Mouse (Mus musculus): ENCODE results near the gene Zmym2.
"Not testable (repeated sequence)": the region's sequence is repeated elsewhere in the genome, so short reads cannot be mapped to it uniquely, and the experiment has no call there.

Zmym2 gene

DNA sequence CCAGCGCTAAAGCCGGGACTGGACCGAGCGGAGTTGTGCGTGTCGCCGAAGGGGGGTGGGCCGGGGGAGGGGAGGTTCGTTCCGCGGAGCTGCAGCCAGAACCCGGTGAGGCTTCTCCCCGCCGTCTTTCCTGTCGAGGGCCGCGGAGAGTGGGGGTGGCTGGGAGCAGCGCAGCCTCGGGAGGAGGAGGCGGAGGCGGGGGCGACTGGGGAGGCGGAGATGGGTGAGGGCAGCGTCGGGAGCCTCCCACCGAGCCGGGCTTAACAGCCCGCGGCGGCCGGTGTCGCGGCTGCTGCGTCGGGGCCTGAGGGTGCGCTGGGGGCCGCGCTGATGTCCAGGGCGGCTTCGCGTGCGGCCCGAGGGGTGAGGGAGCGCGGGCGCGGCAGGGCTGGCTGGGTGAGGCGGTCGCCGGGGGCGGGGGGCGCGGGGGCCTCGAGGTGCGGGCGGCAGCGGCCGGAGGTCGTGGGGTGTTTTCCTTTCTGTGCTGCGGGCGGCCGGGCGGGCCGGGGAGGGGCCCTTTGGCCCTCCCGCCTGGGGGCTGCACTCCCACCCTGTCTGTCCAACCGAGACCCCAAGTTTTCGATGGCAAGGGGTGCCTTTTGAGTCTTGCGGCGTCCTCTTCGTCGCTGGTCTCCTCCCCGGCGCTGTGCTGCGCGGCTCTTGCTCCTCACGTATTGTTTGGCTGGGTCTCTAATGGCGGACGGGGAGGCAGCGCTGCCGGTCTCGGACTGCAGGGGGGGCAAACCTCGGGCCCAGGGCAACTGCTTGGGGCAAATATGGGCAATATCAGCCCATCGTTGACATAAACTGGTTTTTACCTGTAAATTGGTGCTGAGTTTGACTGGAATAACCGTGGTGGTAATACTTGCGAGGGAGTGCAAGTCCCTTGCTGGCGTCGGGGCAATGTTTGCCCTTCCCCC lies at the start of gene Zmym2:
Gene Zmym2, plus strand, starts transcription at position 60 of the 920 bp plus-strand sequence.
- DNase-seq, result peak; percentile 81

DNA sequence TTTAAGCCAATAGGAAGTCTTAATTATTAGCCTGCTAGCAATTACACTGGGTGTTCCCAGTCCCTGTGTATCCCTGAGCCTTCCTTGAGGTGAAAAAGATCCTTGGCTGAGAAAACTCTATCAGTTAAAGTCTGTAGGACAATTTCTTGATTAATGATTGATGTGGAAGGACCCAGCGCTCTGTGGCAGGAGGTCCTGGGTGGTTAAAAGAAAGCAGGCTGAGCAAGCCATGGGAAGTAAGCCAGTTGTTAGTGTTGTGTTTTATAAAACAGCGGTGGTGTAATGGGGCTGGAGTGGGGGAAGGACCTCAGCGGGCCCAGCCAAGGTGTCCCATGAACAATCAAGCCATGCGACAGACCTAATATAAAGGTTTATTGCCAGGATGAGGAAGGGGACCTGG lies 42.4 kb upstream of the Zmym2 start:
- DNase-seq, result peak; percentile 59

DNA sequence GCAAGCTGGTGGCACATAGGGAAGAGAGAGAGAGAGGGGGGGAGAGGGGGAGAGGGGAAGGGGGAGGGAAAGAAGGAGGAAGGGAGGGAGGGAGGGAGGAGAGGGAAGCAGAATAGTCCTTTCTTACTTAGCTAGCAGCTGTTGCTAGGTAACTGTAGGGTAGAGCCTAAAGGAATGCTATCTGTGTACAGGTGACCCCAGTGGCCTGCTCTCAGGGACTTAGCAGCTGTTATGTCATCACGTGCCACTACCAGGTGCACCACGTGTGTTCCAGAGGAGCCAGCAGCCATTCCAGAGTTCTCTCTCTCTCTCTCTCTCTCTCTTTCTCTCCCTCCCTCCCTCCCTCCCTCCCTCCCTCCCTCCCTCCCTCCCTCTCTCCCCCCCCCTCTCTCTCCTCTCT lies 41.9 kb upstream of the Zmym2 start:
- DNase-seq, result peak; percentile 23

DNA sequence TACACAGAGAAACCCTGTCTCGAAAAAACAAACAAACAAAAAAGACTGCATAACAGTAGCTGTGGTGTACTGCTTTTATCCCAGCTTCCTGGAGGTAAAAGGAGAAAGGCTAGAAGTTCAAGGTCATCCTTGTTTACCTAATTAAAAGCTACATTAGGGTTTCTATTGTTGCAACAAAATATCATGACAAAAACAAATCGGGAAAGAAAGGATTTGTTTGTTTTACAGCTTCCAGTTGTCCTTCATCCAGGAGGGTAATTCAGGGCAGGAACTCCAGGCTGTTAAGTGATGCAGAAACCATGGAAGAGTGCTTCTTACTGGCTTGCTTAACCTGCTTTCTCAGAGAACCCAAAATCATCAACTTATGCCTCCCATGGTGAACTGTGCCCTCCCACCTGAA lies 38.1 kb upstream of the Zmym2 start:
- no peak for DNase-seq

DNA sequence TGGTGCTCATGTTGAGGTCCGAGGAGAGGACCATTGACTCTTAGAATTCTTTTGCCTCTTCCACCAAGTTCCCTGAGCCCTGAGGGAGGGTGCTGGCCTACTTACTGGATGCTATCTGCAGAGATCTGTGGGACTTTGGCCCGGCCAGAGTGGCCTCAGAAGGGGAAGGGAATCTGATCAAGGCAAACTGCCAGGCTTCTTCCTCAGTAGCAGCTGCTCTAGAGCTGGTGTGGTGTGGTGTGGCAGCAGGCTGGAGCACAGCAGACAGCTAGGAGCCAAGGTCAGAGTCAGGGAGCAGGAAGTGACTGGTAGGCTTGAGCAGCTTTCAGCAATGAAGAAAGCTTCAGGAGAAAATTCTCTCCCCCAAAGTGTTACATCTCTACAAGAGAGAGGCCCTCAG lies 36.8 kb upstream of the Zmym2 start:
- peak; percentile 79 for DNase-seq

DNA sequence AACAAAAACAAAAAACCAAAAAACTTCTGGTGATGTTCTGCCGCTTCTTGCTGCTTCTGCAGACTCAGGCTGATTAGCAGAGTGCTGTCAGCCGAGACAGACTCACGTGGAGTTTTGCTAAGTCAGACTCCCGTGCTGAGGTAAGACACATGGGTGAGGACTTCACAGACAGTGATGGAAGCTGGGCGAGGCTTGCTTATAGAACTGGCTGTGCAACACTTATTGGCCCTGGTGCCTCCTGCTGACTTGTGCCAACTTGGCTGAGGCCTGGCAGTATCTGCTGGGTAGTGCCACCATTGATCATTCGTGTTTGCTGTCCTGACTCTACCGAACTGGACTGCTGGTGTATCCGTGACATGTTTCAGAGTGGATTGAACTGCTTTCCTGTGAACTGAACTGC lies 22.4 kb upstream of the Zmym2 start:
- no peak for DNase-seq

DNA sequence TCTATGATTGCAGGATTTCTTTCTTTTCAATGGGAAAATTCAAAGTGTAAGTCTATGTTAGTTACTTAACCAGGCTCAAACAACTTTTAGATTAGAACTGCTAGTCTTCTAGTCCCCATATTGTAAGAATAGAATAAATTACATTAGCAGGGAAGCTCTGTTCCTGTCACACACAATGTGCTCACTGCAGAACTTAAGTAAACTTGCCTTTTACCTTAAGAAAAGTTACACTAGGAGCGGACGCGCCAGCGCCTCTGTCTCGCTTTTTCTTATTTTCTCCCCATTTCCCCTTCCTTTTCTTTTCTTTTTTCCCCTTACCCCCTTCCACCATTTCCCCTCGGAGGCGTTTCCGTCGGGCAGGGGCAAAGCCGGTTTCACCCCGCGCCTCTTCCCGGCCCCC lies 21.8 kb upstream of the Zmym2 start:
- no peak for DNase-seq

DNA sequence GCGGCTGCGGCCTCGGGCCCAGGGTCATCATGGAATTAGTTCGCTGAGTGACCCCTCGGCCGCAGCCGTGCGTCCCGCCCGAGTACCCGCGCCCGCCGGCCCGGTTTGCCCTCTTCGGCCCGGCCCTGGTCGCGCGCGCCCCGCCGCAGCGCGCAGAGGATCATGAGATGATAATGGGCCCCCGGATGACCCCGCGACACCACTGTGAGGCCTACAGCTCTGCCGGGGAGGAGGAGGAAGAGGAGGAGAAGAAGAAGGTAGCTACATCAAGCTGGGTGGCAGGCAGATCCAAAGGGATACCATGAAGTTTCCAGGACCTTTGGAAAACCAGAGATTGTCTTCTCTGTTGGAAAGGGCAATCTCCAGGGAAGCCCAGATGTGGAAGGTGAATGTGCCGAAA lies 21.3 kb upstream of the Zmym2 start:
- DNase-seq, result not testable (repeated sequence)

DNA sequence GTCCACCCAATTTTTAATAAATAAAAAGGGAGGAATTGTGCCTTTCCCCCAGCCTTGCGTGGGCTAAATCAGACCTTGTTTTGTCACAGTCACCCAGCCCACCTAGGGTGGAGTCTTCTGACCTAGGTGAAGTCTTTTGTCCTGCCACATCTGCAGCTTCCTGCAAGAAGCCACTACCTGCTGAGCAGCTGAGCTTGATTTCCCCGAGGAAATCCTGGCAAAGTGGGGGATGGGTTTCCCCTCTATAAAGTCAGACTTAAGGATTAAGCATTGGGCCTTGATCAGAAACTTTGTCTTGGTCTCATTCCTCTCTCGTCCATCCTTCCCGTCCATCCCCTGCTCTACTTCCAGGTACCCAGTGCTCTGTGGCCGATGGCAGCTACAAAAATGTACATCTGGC lies 12.9 kb upstream of the Zmym2 start:
- DNase-seq, result no peak

DNA sequence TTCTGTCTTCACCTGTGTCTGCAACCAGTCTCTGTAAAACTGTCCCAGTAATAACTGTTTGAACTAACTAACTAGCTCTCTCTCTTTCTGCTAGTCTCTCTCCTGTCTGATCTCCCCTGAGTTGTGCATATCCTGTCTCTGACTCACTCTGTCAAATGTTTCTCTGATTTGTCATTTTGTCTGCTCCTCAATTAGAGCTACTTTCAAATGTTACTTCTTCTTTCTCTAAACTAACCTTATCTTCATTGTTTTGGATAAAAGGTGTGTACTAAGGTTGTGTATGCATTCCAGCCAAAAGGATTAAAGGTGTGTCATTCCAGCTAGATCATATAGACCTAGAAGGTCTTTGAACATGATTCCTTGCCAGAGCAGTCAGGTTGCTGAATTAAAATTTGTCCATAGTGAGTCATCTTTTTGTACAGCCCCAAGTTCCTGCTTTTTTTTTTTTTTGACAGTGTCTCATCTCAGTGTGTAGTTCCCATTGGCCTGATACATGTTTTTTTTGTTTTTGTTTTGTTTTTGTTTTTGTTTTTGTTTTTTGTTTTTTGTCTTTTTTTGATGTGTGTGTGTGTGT lies 10.8 kb upstream of the Zmym2 start:
- DNase-seq, result no peak

DNA sequence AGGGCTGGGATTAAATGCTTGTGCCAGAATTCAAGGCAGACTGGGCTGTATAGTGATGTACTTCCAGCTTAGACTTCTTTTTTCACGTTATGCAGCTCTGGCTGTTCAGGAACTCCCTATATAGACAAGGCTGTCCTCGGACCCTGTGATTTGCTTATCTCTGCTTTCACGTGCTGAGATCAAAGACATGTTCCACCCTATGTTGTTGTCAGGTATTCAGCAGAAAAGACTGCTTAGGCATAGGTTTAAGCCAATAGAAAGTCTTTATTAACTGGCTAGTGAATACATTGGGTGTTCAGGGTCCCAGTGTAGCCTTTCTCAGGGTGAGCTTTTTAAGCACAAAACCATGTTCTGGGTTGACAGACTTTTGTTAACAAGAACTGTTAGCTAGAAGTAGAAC lies 5.2 kb upstream of the Zmym2 start:
- DNase-seq, result no peak

DNA sequence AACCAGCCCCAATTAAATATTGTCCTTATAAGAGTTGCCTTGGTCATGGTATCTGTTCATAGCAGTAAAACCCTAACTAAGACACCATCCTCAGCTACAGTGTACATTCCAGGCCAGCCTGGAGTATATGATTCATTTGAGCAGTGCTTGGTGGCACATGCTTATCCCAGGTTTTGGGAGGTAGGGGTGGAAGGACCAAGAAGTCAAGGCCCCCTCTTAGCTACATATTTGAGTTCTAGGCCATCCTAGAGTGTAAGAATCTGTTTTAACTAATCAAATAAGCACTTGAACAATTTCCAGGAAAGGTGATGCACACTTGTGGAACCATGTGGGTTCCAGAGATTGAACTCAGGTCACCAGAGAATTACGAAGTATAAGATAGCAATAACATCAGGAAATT lies 3.0 kb upstream of the Zmym2 start:
- no peak for DNase-seq

DNA sequence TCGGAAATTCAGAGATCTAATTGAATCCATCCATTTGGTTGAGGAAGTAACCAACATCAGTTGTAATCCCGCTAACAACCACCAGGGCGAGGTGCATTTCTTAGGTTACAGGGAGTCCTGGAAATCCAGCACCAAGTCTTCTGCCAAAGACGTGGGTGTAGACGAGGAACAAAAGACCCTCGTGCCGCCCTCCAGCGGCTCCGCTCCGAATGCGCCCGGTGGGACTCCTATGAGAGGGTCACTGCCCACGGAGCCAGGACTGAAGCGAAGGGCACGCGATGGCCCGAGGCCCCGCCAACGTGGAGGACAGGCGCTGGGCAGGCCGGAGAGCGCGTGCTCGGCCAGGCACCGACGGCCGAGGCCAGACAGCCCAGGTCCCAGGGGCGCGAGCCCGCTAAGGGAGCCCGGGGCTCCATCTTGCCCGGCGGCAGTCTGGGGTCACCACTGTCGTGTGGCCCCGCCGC lies 1.1 kb upstream of the Zmym2 start:
- peak; percentile 87 for DNase-seq

DNA sequence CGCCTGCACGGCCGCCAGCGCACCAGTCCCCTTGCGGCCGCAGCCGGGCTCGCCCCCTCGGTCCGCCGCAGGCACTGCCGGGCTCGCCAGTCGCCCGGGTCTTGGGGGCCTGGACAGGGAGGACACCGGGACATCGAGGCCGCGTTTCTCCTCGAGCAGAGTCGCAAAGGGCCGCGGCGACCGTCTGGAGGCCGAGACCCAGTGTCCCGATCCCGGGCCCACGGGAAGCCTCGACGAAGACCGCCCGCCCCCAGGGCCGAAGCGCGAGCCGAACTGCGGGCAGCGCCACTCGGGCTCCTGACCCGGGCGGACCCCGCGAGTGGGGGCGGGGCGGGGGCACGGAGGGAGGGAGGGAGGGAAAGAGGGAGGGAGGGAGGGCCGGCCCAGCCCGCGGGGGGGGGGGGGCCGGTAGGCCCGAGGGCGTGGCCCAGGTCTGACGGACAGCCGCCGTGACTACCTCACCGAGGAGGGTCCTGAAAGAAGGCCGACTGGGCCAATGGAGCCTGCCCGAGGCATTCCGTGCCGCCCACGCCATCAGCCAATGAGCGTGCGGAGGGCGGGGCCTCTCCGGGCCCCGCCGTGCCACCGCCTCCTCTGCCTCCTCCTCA lies 363 bp upstream of the Zmym2 start:
- peak; percentile 95 for DNase-seq

DNA sequence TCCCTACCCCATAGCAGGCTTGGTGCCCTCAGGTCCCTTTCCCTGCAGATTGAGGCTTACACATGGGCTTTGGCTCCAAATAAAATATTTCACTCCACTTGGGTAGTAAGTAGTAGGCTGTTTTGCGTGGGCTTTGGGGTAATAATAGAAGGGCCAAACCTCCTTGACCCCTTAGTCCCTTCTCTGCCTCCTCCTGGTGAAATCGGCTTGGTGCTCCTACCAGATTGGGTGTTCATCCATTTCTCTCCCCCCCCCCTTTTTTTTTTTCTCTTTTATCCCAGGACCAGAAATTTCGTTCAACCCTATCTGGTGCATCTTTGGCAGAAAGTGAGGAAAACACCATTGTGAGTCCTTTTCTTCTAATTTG lies 1.0 kb downstream of the Zmym2 start:
- no peak for DNase-seq

DNA sequence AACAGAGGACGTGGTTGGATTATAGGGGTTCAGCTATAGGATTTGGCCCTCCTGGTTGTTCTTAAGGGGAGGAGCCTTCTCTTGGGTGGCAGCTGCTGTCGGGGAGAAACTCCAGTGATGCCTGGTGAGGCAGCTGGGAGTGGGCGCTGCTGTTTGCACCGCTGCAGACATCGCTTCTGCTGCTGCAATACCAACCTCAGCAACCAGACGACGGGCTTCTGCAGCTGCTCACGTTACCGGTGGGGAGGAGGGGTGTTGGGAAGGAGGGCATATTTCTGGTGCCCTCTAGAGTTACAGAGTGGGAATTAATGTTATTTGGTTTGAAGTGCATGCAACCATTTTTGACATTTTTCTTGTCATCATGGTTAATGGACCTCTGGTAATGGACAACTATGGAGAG lies 1.4 kb downstream of the Zmym2 start:
- peak; percentile 75 for DNase-seq

DNA sequence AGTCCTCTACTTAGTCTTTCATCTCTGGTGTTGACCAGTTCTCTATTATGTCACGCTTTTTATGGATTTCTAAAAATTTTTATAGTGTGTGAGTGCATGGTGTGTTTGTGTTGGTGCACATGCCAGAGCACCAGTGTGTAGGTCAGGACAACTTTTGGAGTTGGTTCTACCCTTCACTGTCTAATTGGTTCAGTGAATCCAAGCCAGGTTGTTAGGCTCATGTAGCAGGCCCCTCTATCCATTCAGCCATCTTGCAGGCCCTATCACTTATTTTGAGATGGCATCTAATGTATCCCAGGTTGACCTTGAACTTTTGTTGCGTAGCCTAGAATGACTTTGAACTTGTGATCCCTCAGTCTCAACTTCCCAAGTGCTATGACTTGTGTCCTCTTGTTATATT lies 2.0 kb downstream of the Zmym2 start:
- DNase-seq, result no peak

DNA sequence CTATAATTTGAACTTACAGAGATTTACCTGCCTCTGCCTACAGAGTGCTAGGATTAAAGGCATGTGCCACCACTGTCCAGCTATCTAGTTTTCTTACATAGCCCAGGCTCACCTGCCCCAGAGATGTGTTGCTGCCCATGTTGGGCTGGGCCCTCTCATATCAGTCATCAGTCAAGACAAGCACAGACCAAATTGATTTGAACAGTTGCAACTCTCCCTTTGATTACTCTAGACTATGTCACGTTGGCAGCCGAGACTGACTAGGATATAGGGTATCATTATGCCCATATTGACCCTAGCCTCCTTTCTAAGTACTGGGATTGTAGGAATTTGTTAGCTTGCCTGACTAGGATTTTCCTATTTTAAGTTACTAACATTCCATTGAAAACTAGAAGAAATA lies 8.0 kb downstream of the Zmym2 start:
- DNase-seq, result no peak

DNA sequence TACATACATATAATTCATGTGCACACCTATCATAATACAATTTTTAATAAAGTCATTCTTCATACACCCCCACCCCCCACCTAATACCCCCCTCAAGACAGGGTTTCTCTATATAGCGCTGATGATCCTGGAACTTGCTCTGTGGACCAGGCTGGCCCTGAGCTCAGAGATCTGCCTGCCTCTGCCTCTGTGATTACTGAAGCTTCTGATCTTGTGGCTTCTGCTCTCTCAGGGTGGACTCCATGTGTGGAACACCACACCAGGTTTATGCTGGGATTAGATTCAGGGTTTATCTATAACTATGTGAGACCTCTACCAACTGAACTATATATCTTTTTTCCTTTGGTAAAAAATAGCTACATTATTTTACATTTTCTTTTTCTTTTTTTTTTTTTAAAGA lies 10.1 kb downstream of the Zmym2 start:
- no peak for DNase-seq

DNA sequence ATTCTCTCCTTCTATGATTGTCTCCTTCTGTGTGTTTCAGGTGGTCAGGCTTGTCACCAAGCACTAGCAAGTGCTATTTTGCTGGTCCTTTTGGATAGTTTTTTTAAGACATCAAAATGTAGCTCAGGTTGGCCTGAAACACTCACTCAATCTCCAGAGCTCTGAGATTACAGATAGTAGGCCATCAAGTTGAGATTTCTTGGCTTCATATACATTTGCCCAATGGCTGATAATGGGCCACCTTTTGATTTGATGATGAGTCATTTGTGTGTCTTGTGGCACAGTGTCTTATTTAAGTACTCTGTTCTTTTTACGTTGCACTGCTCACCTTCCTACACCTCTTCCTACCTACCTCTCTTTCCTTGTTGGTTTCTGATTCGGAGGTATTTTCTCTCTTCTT lies 11.0 kb downstream of the Zmym2 start:
- DNase-seq, result no peak

DNA sequence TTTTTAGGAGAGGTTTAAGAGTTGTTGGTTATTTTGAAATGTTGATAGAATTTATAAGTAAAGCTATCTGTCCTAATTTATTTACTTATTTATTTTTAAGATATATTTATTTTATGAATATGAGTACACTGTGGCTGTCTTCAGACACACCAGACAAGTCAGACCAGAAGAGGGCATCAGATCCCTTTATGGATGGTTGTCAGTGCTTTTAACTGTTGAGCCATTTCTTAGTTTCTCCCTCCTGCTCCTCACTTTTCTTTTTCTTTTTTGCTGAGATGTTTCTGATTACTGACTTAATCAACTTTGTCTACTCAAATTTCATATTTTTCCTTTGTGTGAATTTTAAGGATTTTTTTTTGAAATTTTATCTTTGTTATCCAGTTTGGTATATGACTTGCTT lies 13.2 kb downstream of the Zmym2 start:
- no peak for DNase-seq

DNA sequence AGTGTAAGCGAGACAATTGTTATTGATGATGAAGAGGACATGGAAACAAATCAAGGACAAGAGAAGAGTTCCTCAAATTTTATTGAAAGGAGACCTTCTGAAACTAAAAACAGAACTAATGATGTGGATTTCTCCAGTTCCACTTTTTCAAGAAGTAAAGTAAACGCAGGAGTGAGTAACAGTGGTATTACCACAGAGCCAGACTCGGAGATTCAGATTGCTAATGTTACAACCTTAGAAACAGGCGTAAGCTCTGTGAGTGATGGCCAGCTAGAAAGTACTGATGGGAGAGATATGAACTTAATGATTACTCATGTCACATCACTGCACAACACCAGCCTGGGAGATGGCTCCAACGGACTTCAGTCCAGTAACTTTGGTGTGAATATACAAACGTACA lies 16.6 kb downstream of the Zmym2 start:
- DNase-seq, result no peak

DNA sequence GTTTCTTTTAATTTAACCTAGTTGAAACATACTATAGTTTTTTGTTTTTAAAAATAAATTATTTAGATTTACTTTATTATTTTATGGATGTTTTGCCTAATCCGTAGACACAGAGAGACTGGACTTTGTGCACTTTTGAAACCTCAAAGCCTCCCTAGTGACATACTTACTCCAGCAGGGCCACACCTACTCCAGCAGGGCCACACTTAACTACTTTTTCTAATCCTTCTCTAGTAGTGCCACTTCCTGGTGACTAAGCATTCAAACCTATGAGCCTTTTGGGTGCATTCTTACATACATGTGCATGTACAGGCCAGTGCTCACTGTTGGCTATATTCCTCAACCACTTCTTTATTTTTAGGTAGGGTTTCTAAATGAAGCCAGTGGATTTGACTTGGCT lies 19.2 kb downstream of the Zmym2 start:
- no peak for DNase-seq

DNA sequence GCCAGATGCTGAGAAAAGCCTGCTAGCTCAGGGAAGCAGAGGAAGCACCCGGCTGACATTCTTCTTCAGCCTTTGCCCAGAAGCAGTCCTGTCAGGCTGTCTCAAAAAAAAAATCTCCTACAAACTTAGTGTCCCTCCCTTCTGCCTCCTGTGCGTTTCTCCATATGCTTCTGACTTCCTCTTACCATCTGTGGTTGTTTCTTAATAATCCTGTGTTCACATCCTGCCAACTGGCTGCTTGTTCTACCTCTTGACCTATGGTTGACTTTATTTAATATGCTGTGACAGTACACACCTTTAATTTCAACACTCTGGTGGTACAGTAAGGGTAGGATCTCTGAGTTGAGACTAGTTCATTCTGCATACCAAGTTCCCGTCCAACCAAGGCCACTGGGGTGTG lies 32.1 kb downstream of the Zmym2 start:
- DNase-seq, result no peak

Measured in kidney, postnatal 14 days (tissue).